Mouse (Mus musculus) testis, adult 2 months (tissue): ENCODE data around the gene Prap1. TPM values are rescaled to one million over a fixed set of nuclear protein-coding genes. Genes with fewer than 3 reads are reported as not detected.

Source experiments
- H3K27ac ChIP-seq: fragments of 200-500 bp; 2 replicates; pipeline ENCODE4 v1.5.1; 2012; ENCODE audit warnings: low read depth, low read length; ENCODE audit not compliant: control insufficient read depth, insufficient read depth
- H3K27me3 ChIP-seq: fragments of 200-500 bp; 2 replicates; pipeline ENCODE4 v1.6.1; 2012; ENCODE audit warnings: mild to moderate bottlenecking, low read length, moderate library complexity; ENCODE audit not compliant: control insufficient read depth, insufficient read depth
- H3K36me3 ChIP-seq: fragments of 200-500 bp; 2 replicates; pipeline ENCODE4 v1.6.1; 2012; ENCODE audit warnings: mild to moderate bottlenecking, low read length; ENCODE audit not compliant: control insufficient read depth, insufficient read depth
- H3K4me1 ChIP-seq: fragments of 200-500 bp; 2 replicates; pipeline ENCODE4 v1.6.1; 2012; ENCODE audit warnings: low read length; ENCODE audit not compliant: control insufficient read depth, insufficient read depth
- H3K4me3 ChIP-seq: fragments of 200-500 bp; 2 replicates; pipeline ENCODE4 v1.5.1; 2012; ENCODE audit warnings: low read depth, mild to moderate bottlenecking, low read length, moderate library complexity, mixed read lengths; ENCODE audit not compliant: control insufficient read depth
- CTCF ChIP-seq: fragments of 200-500 bp; IDR thresholded peaks from 2 replicates; pipeline ENCODE4 v1.5.1; 2012; ENCODE audit warnings: low read depth, mild to moderate bottlenecking, inconsistent platforms, low read length, moderate library complexity; ENCODE audit not compliant: control insufficient read depth, insufficient read depth, insufficient replicate concordance
- POLR2A ChIP-seq: fragments of 200-500 bp; IDR thresholded peaks from 2 replicates; pipeline ENCODE4 v1.6.1; 2012; ENCODE audit warnings: low read depth, mild to moderate bottlenecking, inconsistent platforms, low read length, moderate library complexity; ENCODE audit not compliant: control insufficient read depth
- polyA plus RNA-seq: library from polyadenylated mRNA; depleted of rRNA; stranded (reverse); fragments of >200 nt; gene quantifications from 2 replicates; pipeline ENCODE4 v1.2.3, GENCODE M21; 2012

Prap1 gene
- polyA plus RNA-seq, 1 experiment = 0.73 TPM

DNA sequence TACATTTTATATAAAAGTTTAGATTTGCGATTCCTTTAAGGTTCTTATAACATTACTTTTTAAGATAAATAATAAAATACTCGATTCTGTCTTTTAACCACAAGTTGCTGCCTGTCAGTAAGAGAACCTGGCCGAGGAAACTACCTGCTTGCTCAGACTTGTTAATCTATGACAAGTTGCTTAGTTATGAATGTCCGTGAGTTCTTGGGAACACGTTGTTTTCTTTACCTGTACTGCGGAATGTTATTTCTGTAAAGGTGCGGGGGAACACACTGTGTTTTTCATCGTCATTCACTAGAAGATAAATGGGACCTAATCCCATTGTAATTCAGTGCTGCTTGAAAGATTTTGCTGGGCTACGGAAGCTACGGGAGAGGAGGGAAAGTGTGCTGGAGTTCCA, 2.6 kb upstream of the Prap1 start:
- TF ChIP-seq POLR2A (no peak), CTCF (no peak)
- H3K36me3 ChIP-seq = no peaks in the 10 kb centered on the region
- no peaks in the 10 kb centered on the region for H3K4me1 ChIP-seq
- no peaks in the 10 kb centered on the region for H3K27me3 ChIP-seq
- H3K4me3 ChIP-seq = no peak overlapping the region
- no peak overlapping the region for H3K27ac ChIP-seq

DNA sequence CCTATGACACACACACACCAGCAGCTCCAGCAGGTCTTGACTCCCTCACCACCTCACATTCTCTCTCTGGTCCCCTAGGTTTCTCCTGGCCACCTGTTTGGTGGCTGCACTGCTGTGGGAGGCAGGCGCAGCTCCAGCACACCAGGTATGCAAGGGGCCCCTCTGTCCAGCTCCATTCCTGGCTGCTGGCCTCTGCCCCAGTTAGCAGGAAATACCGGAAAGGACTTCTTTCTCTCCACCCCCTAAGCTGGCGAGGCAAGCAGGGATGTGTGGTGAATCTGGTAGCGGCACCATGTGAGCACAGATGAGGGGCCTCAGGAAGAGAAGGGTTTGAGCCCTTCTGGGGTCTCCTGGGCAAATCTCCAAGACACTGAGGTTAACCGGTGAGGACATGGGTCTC, 1.8 kb downstream of the Prap1 start:
- Histone ChIP-seq H3K4me3 (no peak overlapping the region), H3K4me1 (no peaks in the 10 kb centered on the region), H3K36me3 (no peaks in the 10 kb centered on the region), H3K27ac (no peak overlapping the region), H3K27me3 (no peaks in the 10 kb centered on the region)
- no peak for TF ChIP-seq CTCF
- no peak for TF ChIP-seq POLR2A

DNA sequence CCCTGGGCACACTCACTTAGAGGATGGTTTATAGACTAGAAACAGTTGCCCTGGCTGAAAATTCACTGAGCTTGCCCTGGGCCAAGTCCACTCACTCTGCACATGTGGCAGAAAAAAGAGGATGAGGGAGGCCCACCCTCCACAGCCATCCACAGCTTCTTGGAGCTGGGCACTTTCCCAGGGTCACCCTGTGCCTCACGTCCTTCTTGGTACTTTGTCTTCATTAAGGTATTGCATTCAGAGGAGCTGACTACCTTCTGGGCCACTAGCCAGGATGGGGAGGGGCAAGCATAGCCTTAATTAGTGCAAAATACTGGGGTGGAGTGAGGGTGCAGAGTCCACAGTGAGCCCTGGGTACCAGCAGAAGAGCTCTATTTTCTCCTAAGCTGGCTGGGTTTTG, 2.4 kb downstream of the Prap1 start:
- Histone ChIP-seq H3K36me3 (no peaks in the 10 kb centered on the region), H3K27me3 (no peaks in the 10 kb centered on the region), H3K4me1 (no peaks in the 10 kb centered on the region), H3K27ac (no peak overlapping the region), H3K4me3 (no peak overlapping the region)
- TF ChIP-seq CTCF = no peak
- TF ChIP-seq POLR2A = no peak

DNA sequence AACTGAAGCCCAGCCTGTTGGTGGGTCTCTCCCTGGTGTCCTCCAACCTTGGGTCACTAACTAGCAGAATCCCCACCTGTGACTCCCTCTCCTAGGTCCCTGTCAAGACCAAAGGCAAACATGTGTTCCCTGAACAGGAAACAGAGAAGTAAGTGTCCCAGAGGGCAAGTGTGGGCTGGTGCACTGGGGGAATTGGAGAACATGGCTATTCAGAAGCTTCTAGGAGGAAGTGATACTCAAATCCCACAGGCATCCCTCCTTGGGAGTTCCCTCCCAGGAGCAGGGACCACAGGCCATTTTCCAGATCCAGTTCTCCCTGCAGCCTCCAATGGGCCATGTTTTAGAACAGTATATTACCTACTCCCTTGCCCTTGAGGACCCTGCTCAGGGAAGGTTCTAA, 2.9 kb downstream of the Prap1 start:
- H3K4me1 ChIP-seq = no peaks in the 10 kb centered on the region; the same call in 1 of the 2 replicates
- no peak overlapping the region for H3K27ac ChIP-seq
- H3K27me3 ChIP-seq = no peaks in the 10 kb centered on the region
- H3K36me3 ChIP-seq = no peaks in the 10 kb centered on the region
- TF ChIP-seq POLR2A = no peak
- TF ChIP-seq CTCF = no peak
- no peak overlapping the region for H3K4me3 ChIP-seq

DNA sequence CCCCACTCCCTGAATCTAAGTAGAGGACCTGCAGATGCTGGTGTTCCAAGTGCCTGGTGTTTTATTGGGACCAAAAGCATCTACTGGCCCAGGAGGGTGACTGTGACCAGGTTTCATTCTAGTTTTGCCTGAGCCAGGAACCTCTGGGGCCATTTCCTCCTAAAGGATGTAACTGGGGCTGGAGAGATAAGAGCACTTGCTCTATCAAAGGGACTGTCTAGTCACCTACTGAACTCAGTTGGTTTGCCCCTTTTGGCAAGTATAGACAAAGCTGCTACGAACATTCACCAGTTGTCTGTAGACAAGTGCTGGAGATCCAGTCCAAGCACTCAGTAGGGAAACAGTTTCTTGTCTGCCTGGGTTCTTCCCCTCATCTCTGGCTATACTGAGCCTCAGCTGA, 5.3 kb downstream of the Prap1 start:
- no peak for TF ChIP-seq CTCF
- TF ChIP-seq POLR2A = no peak
- H3K27ac ChIP-seq = no peak overlapping the region
- H3K27me3 ChIP-seq = no peaks in the 10 kb centered on the region
- no peak overlapping the region for H3K4me3 ChIP-seq
- no peaks in the 10 kb centered on the region; the same call in 1 of the 2 replicates for H3K4me1 ChIP-seq
- H3K36me3 ChIP-seq = no peaks in the 10 kb centered on the region

DNA sequence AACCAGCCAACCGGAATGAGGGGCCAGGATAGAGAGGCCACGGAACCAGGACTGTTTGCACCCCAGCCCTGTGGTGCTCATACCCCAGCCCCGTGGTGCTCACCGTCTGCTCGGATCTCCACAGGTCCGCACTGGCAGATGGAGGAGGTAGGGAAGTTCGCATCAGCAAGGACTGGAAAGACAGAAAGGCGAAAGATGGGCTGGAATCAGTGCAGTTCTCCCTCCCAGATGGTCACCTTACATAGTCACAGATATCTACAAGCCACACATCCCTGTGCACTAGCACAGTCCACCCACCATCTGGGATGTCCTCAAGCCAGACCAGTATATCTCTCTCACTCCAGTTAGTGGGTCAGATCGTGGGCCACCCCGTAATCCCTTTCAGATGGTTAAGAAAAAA, 8.3 kb downstream of the Prap1 start:
- Histone ChIP-seq H3K27me3 (no peaks in the 10 kb centered on the region), H3K36me3 (no peaks in the 10 kb centered on the region), H3K4me3 (no peak overlapping the region), H3K27ac (no peak overlapping the region), H3K4me1 (no peaks in the 10 kb centered on the region; the same call in 1 of the 2 replicates)
- TF ChIP-seq POLR2A (no peak), CTCF (no peak)

DNA sequence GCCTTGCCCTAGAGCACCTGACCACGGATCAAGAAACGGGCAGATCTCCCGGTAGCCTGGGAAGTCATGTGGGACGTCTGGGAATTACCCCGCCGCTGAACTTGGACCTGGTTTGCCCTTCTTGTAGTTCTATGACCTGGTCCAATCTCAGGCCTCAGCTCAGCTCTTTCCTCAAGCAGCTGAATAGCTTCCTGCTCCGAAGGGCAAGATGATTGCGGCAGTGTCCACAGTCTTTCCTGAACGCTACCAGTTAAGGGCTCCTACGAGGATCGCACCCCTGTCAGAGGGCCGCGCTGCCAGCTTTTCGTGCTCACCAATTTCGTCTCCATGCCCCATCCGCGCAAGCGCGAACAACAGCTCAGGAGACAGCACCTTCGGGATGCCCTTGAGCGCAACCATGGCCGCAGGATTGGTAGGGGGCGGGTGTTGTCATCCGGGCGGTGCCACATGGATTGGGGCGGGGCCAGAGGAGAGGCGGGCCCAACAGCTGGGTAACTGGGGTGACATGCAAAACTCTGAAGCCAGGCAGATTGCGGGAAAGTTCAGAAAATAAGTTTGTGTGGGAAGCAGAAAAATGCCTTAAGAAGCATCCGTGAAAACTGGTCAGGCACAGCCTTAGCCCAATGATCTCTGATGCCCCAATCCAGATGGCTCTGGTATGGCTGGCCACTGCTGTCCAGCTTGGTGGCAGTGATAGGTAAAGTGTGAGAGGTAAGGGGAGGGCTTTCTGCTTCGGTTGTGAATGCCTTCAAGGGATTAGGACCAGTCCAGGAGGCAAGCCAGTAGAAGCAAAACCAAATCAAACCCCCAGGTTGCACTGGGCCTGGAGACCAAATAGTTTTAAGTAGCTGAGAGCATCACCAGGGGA, 9.0 kb downstream of the Prap1 start, which contains the start of gene Fuom:
Fuom (minus strand) TSS at position 449 of the 868 bp plus-strand sequence.
- Histone ChIP-seq H3K27me3 (no peaks in the 10 kb centered on the region), H3K27ac (no peak within 1 kb of the TSS), H3K36me3 (no peaks in the 10 kb centered on the region), H3K4me1 (no peaks in the 10 kb centered on the region; the same call in 1 of the 2 replicates), H3K4me3 (peak within 1 kb of the TSS; percentile 62)
- TF ChIP-seq POLR2A (no peak), CTCF (no peak)
